Mouse (Mus musculus): ENCODE measurements around the gene Ipo7. TPM values are rescaled to one million over a fixed set of nuclear protein-coding genes. Genes with fewer than 3 reads are reported as not detected.

Gene Ipo7
- polyA plus RNA-seq, 2 experiments: 17.4 to 49.2 TPM

GRCm38 (mm10) chr7:110008513-110008912 lies 9.6 kb upstream of the Ipo7 start:
- H3K27ac ChIP-seq (replicated peaks; ENCODE audit: low read depth, low read length): no peak overlapping the region
- H3K9ac ChIP-seq (ENCODE audit: low read depth, low read length, severe bottlenecking): no peak overlapping the region
- ATAC-seq (ENCODE audit: low FRiP score, low read depth) (no peak), DNase-seq (ENCODE audit: low spot score) (no peak)
- no peak overlapping the region for H3K4me2 ChIP-seq (replicated peaks; ENCODE audit: low read depth, low read length, severe bottlenecking)
- no peaks in the 10 kb centered on the region for H3K36me3 ChIP-seq (ENCODE audit: control insufficient read depth, insufficient read depth, low read length)
- H3K4me3 ChIP-seq (replicated peaks; ENCODE audit: low read length): no peak overlapping the region
- no peak for TF ChIP-seq POLR2A (IDR thresholded peaks at IDR 0.05; ENCODE audit: borderline replicate concordance, extremely low read depth, insufficient read depth, insufficient read length)
- H3K4me1 ChIP-seq (ENCODE audit: control insufficient read depth, insufficient read depth, low read length): no peaks in the 10 kb centered on the region
- WGBS: 93% methylated on average over 1 of the region's 1 CpGs
- no peaks in the 10 kb centered on the region for H3K27me3 ChIP-seq (ENCODE audit: control insufficient read depth, insufficient read depth, low read length)
- H3K9me3 ChIP-seq (ENCODE audit: control insufficient read depth, low read length): no peaks in the 10 kb centered on the region

- WGBS: 91% methylated on average over 6 of the region's 6 CpGs
- H3K4me2 ChIP-seq (replicated peaks; ENCODE audit: low read depth, low read length, severe bottlenecking): no peak overlapping the region
- no peaks in the 10 kb centered on the region for H3K9me3 ChIP-seq (ENCODE audit: control insufficient read depth, low read length)
- H3K9ac ChIP-seq (ENCODE audit: low read depth, low read length, severe bottlenecking): no peak overlapping the region
- H3K4me1 ChIP-seq (ENCODE audit: control insufficient read depth, insufficient read depth, low read length): no peaks in the 10 kb centered on the region
- no peak for TF ChIP-seq POLR2A (IDR thresholded peaks at IDR 0.05; ENCODE audit: borderline replicate concordance, extremely low read depth, insufficient read depth, insufficient read length)
- no peak overlapping the region for H3K4me3 ChIP-seq (replicated peaks; ENCODE audit: low read length)
- H3K36me3 ChIP-seq (ENCODE audit: control insufficient read depth, insufficient read depth, low read length): no peaks in the 10 kb centered on the region
- ATAC-seq (ENCODE audit: low FRiP score, low read depth): no peak
- no peaks in the 10 kb centered on the region for H3K27me3 ChIP-seq (ENCODE audit: control insufficient read depth, insufficient read depth, low read length)
- no peak overlapping the region for H3K27ac ChIP-seq (replicated peaks; ENCODE audit: low read depth, low read length)
- DNase-seq (ENCODE audit: low spot score): no peak
Measured at GRCm38 (mm10) chr7:110009084-110009483, 9.0 kb upstream of the Ipo7 start.

- Histone ChIP-seq H3K27ac (replicated peaks; ENCODE audit: low read depth, low read length) (no peak overlapping the region), H3K9ac (ENCODE audit: low read depth, low read length, severe bottlenecking) (no peak overlapping the region), H3K4me3 (replicated peaks; ENCODE audit: low read length) (no peak overlapping the region), H3K36me3 (ENCODE audit: control insufficient read depth, insufficient read depth, low read length) (no peaks in the 10 kb centered on the region), H3K9me3 (ENCODE audit: control insufficient read depth, low read length) (no peaks in the 10 kb centered on the region), H3K4me1 (ENCODE audit: control insufficient read depth, insufficient read depth, low read length) (no peaks in the 10 kb centered on the region), H3K27me3 (ENCODE audit: control insufficient read depth, insufficient read depth, low read length) (no peaks in the 10 kb centered on the region), H3K4me2 (replicated peaks; ENCODE audit: low read depth, low read length, severe bottlenecking) (no peak overlapping the region)
- TF ChIP-seq POLR2A (IDR thresholded peaks at IDR 0.05; ENCODE audit: borderline replicate concordance, extremely low read depth, insufficient read depth, insufficient read length): no peak
- ATAC-seq (ENCODE audit: low FRiP score, low read depth): no peak
- WGBS: 50% methylated on average over 1 of the region's 1 CpGs
- DNase-seq (ENCODE audit: low spot score): no peak
Measured at GRCm38 (mm10) chr7:110011417-110011816, 6.7 kb upstream of the Ipo7 start.

GRCm38 (mm10) chr7:110014272-110014671 lies 3.8 kb upstream of the Ipo7 start:
- DNase-seq (ENCODE audit: low spot score) (no peak), ATAC-seq (ENCODE audit: low FRiP score, low read depth) (no peak)
- Histone ChIP-seq H3K9ac (ENCODE audit: low read depth, low read length, severe bottlenecking) (no peak overlapping the region), H3K27ac (replicated peaks; ENCODE audit: low read depth, low read length) (no peak overlapping the region), H3K4me3 (replicated peaks; ENCODE audit: low read length) (no peak overlapping the region), H3K4me2 (replicated peaks; ENCODE audit: low read depth, low read length, severe bottlenecking) (no peak overlapping the region), H3K9me3 (ENCODE audit: control insufficient read depth, low read length) (no peaks in the 10 kb centered on the region), H3K4me1 (ENCODE audit: control insufficient read depth, insufficient read depth, low read length) (no peaks in the 10 kb centered on the region), H3K36me3 (ENCODE audit: control insufficient read depth, insufficient read depth, low read length) (no peaks in the 10 kb centered on the region), H3K27me3 (ENCODE audit: control insufficient read depth, insufficient read depth, low read length) (no peaks in the 10 kb centered on the region)
- TF ChIP-seq POLR2A (IDR thresholded peaks at IDR 0.05; ENCODE audit: borderline replicate concordance, extremely low read depth, insufficient read depth, insufficient read length): no peak
- 80% methylated on average over 5 of the region's 5 CpGs for WGBS

- Histone ChIP-seq H3K4me1 (ENCODE audit: control insufficient read depth, insufficient read depth, low read length) (peaks cover 3% of the 10 kb centered on the region; the same call in 1 of the 2 replicates), H3K27ac (replicated peaks; ENCODE audit: low read depth, low read length) (peak overlapping the region; percentile 88), H3K9ac (ENCODE audit: low read depth, low read length, severe bottlenecking) (peak overlapping the region; percentile 96), H3K36me3 (ENCODE audit: control insufficient read depth, insufficient read depth, low read length) (peaks cover under 1% of the 10 kb centered on the region; the same call in 1 of the 2 replicates), H3K27me3 (ENCODE audit: control insufficient read depth, insufficient read depth, low read length) (no peaks in the 10 kb centered on the region), H3K4me2 (replicated peaks; ENCODE audit: low read depth, low read length, severe bottlenecking) (peak overlapping the region; percentile 72), H3K4me3 (replicated peaks; ENCODE audit: low read length) (peak overlapping the region; percentile 98), H3K9me3 (ENCODE audit: control insufficient read depth, low read length) (no peaks in the 10 kb centered on the region)
- DNase-seq (ENCODE audit: low spot score) (peak; percentile 12), ATAC-seq (ENCODE audit: low FRiP score, low read depth) (peak; percentile 63)
- WGBS: under 1% methylated on average over 36 of the region's 42 CpGs
- no peak for TF ChIP-seq POLR2A (IDR thresholded peaks at IDR 0.05; ENCODE audit: borderline replicate concordance, extremely low read depth, insufficient read depth, insufficient read length)
Measured at GRCm38 (mm10) chr7:110018631-110019482, 783 bp downstream of the Ipo7 start.
